Mouse (Mus musculus) layer of hippocampus, adult 11-12 months (tissue): ENCODE measurements at regions not wholly inside any gene's neighbourhood (a gene's known extent, or its start where the extent isn't known, plus 50 kb on each side); places are given as distances from the start of the nearest gene placed in this dataset.
"Not testable (repeated sequence)": the region's sequence is repeated elsewhere in the genome, so short reads cannot be mapped to it uniquely, and the experiment has no call there.

Source experiments
- DNase-seq: peaks from one replicate; pipeline ENCODE4 v3.0.0; 2022; ENCODE audit warnings: low spot score

GRCm38 (mm10) chr13:97355411-97355810 is 114.5 kb downstream of the Enc1 start:
- not testable (repeated sequence) for DNase-seq

- no peak for DNase-seq
These were observed 106.8 kb downstream of the Enc1 start for GRCm38 (mm10) chr13:97347696-97348095.

GRCm38 (mm10) chr13:97341218-97341889 is 100.4 kb downstream of the Enc1 start:
- DNase-seq = no peak

GRCm38 (mm10) chr13:97337954-97338353 is 97.0 kb downstream of the Enc1 start:
- no peak for DNase-seq

- DNase-seq = peak; percentile 34
These were observed 96.4 kb downstream of the Enc1 start for GRCm38 (mm10) chr13:97337296-97337731.

GRCm38 (mm10) chr13:97333801-97334534 is 93.1 kb downstream of the Enc1 start:
- DNase-seq = no peak

GRCm38 (mm10) chr13:97331072-97331471 is 90.2 kb downstream of the Enc1 start:
- DNase-seq = no peak

GRCm38 (mm10) chr13:97321307-97321706 is 80.4 kb downstream of the Enc1 start:
- DNase-seq = not testable (repeated sequence)

- DNase-seq = no peak
These were observed 79.9 kb downstream of the Enc1 start for GRCm38 (mm10) chr13:97320756-97321155.

GRCm38 (mm10) chr13:97320298-97320697 is 79.4 kb downstream of the Enc1 start:
- DNase-seq = no peak

- no peak for DNase-seq
These were observed 76.7 kb downstream of the Enc1 start for GRCm38 (mm10) chr13:97317633-97318032.

GRCm38 (mm10) chr13:97312420-97313370 is 71.8 kb downstream of the Enc1 start:
- no peak for DNase-seq

GRCm38 (mm10) chr13:97311340-97311739 is 70.4 kb downstream of the Enc1 start:
- DNase-seq = no peak

GRCm38 (mm10) chr13:97310855-97311189 is 69.9 kb downstream of the Enc1 start:
- no peak for DNase-seq

- no peak for DNase-seq
These were observed 69.4 kb downstream of the Enc1 start for GRCm38 (mm10) chr13:97310186-97310854.

GRCm38 (mm10) chr13:97309411-97309810 is 68.5 kb downstream of the Enc1 start:
- no peak for DNase-seq

- DNase-seq = no peak
These were observed 67.5 kb downstream of the Enc1 start for GRCm38 (mm10) chr13:97308431-97308830.
